Mouse (Mus musculus) lung, embryonic 15.5 days (tissue): ENCODE measurements around the gene BC048403. TPM values are rescaled to one million over a fixed set of nuclear protein-coding genes. Genes with fewer than 3 reads are reported as not detected.

ENCODE experiments used
- ATAC-seq: fragments of 200-750 bp; cut with Nextera tagmentation; 2 replicates; pipeline ENCODE4 v1.8.0; 2017; ENCODE audit warnings: moderate number of reproducible peaks, borderline replicate concordance; ENCODE audit not compliant: low FRiP score, low TSS enrichment; ENCODE audit errors: extremely low read depth
- H3K27ac ChIP-seq: fragments of 300-500 bp; sonication (generic); 2 replicates; pipeline ENCODE4 v1.5.1; 2015; ENCODE audit warnings: moderate library complexity, mild to moderate bottlenecking, inconsistent platforms
- H3K27me3 ChIP-seq: fragments of 300-500 bp; sonication (generic); 2 replicates; pipeline ENCODE4 v1.6.1; 2015; ENCODE audit warnings: inconsistent platforms
- H3K36me3 ChIP-seq: fragments of 300-500 bp; sonication (generic); 2 replicates; pipeline ENCODE4 v1.6.1; 2015; ENCODE audit warnings: inconsistent platforms
- H3K4me1 ChIP-seq: fragments of 300-500 bp; sonication (generic); 2 replicates; pipeline ENCODE4 v1.6.1; 2015; ENCODE audit warnings: inconsistent platforms
- H3K4me2 ChIP-seq: fragments of 300-500 bp; sonication (generic); 2 replicates; pipeline ENCODE4 v1.6.1; 2015; ENCODE audit warnings: inconsistent platforms, mild to moderate bottlenecking, moderate library complexity
- H3K4me3 ChIP-seq: fragments of 300-500 bp; sonication (generic); 2 replicates; pipeline ENCODE4 v1.5.1; 2015; ENCODE audit warnings: mild to moderate bottlenecking, inconsistent platforms
- H3K9ac ChIP-seq: fragments of 300-500 bp; sonication (generic); 2 replicates; pipeline ENCODE4 v1.6.1; 2015; ENCODE audit warnings: inconsistent platforms
- H3K9me3 ChIP-seq: fragments of 300-500 bp; sonication (generic); 2 replicates; pipeline ENCODE4 v1.6.1; 2016; ENCODE audit warnings: inconsistent platforms
- WGBS: fragments of 180-500 bp; shearing (Covaris S2); methylation state at CpG from one replicate; pipeline ENCODE4 v1.1.7; 2015; 5-methylcytosine and 5-hydroxymethylcytosine counted together
- polyA plus RNA-seq: library from polyadenylated mRNA; unstranded; fragments of >200 nt; fragmentation: Nextera tagmentation; extraction: Ambion mirVana; gene quantifications from 2 replicates; pipeline ENCODE4 v1.2.1, GENCODE M21; 2015

BC048403 gene
- polyA plus RNA-seq, 1 experiment from 2014 or later, result 2.7 TPM

DNA sequence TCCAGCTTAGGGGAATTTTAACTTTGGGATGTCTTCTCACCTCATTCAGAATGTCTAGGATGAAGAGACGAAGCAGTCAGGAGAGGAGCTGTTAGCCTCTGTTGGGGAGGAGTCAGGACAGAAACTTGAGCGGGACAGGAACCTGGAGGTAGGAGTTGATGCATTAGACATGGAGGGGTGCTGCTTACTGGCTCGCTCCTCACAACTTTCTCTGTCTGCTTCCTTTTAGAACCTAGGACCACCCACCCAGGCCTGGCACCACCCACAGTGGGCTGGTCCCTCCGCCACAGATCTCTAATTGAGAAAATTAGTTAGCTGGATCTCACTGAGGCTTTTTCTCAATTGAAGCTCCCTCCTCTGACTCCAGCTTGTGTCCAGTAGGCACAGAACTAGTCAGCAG lies 13.2 kb upstream of the BC048403 start:
- H3K27ac ChIP-seq, result no peak overlapping the region

DNA sequence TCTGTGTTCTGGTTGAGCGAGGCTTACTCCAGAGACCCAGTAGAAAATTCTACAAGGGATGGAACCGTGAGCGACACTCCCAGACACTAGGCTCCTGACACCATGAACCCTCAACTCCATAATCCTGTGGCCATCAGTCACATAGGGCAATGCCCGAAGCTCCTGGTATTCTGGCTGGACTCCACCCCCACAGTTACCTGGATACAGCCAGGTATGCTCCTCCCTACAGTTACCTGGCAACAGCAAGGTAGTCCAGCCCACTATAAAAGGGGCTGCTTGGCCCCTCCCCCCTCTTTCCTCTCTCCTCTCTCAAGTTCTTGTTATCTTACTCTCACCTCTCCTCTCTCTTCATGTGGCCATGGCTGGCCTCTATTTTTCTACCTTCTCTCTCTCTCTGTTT lies 12.6 kb upstream of the BC048403 start:
- Histone ChIP-seq H3K9ac (no peak overlapping the region), H3K9me3 (no peaks in the 10 kb centered on the region), H3K27ac (no peak overlapping the region), H3K4me2 (no peak overlapping the region; the same call in 1 of the 2 replicates), H3K4me1 (no peaks in the 10 kb centered on the region), H3K27me3 (no peaks in the 10 kb centered on the region), H3K36me3 (no peaks in the 10 kb centered on the region), H3K4me3 (no peak overlapping the region)
- WGBS, result 59% methylated on average over 4 of the region's 4 CpGs
- ATAC-seq, result no peak; the same call in 1 of the 2 replicates

More for the DNA sequence above, 13.2 kb upstream of the BC048403 start:
- H3K4me3 ChIP-seq, result no peak overlapping the region
- WGBS, result 72% methylated on average over 4 of the region's 4 CpGs
- H3K4me2 ChIP-seq, result no peak overlapping the region
- H3K9me3 ChIP-seq, result no peaks in the 10 kb centered on the region
- no peak for ATAC-seq
- H3K36me3 ChIP-seq, result no peaks in the 10 kb centered on the region
- H3K9ac ChIP-seq, result no peak overlapping the region
- no peaks in the 10 kb centered on the region for H3K4me1 ChIP-seq
- no peaks in the 10 kb centered on the region for H3K27me3 ChIP-seq

DNA sequence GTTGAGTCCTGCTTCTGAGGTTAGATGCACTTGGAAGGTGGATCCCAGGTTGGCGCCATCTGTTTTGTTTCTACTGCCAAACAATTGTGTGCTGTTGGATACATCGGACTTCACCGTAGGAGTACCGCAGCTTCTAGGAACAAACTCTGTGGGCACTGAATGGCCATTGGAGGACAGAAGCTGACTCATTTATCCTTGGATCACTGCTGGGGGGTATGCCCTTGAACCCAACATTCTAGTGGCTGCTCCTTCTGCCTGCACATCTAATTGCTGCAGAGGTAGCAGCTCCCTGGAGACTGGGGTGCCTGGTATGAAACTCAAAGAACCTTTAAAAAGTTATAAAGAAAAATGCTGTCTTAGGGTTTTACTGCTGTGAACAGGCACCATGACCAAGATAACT lies 11.5 kb upstream of the BC048403 start:
- no peak overlapping the region for H3K4me3 ChIP-seq
- H3K9ac ChIP-seq, result no peak overlapping the region
- H3K27ac ChIP-seq, result no peak overlapping the region
- WGBS, result 93% methylated on average over 4 of the region's 4 CpGs
- ATAC-seq, result no peak
- H3K36me3 ChIP-seq, result no peaks in the 10 kb centered on the region
- no peaks in the 10 kb centered on the region for H3K27me3 ChIP-seq
- H3K4me2 ChIP-seq, result no peak overlapping the region
- no peaks in the 10 kb centered on the region for H3K9me3 ChIP-seq
- no peaks in the 10 kb centered on the region for H3K4me1 ChIP-seq

DNA sequence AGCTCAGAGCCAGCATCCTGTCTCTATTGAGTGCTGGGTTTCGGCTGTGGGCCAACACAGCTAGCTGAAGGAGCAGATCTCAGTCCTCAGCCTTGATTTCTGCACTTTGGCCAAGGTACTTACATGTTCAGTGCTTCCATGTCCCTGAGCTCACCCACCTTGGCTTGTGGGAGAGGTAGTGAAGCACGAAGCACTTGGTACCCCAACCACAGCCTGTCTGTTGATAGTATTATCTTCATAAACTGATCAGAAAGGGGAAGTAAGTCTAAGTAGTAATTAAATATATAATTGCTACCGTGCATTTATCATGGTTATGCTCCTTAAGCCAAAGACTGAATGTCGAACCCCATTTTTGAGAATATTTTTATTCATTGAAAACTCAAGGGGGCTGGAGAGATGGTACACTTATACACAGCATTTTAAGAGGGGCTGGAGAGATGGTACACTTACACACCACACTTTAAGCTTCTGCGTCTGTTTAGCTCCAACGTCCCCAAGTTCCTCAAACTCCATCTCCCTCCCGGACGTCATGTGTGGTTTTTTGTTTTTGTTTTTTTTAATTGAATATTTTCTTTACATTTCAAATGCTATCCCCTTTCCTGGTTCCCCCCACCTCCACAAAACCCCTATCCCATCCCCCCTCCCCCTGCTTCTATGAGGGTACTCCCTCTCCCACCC lies 8.6 kb upstream of the BC048403 start:
- WGBS, result 88% methylated on average over 8 of the region's 8 CpGs

DNA sequence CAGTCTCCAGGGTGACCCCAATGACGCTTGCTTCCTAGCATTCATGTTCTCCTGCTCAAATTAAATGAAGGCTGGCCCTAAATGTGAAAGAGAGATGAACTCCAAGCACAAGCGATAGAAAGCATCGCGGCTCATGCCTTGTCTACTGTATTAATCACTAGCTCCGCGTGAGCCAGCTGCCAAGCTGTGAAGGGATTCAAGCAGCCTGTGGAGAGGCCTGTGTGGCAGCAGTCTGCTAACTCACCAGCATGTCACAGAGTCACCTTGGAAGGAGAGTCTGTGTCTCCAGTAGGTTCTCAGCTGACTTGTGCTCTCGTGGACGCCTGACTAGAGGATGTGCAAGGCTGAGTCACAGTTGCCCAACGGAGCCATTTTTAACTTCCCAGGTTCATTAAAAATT lies 7.2 kb upstream of the BC048403 start:
- Histone ChIP-seq H3K36me3 (no peaks in the 10 kb centered on the region), H3K4me3 (no peak overlapping the region), H3K9ac (no peak overlapping the region), H3K27me3 (no peaks in the 10 kb centered on the region), H3K4me1 (no peaks in the 10 kb centered on the region), H3K9me3 (no peaks in the 10 kb centered on the region), H3K4me2 (no peak overlapping the region), H3K27ac (no peak overlapping the region)
- ATAC-seq, result no peak
- WGBS, result 87% methylated on average over 9 of the region's 9 CpGs

More for the DNA sequence above, 8.6 kb upstream of the BC048403 start:
- Histone ChIP-seq H3K9ac (no peak overlapping the region), H3K9me3 (no peaks in the 10 kb centered on the region), H3K27ac (no peak overlapping the region), H3K36me3 (no peaks in the 10 kb centered on the region), H3K4me1 (no peaks in the 10 kb centered on the region), H3K4me2 (no peak overlapping the region), H3K4me3 (no peak overlapping the region), H3K27me3 (no peaks in the 10 kb centered on the region)
- no peak for ATAC-seq

DNA sequence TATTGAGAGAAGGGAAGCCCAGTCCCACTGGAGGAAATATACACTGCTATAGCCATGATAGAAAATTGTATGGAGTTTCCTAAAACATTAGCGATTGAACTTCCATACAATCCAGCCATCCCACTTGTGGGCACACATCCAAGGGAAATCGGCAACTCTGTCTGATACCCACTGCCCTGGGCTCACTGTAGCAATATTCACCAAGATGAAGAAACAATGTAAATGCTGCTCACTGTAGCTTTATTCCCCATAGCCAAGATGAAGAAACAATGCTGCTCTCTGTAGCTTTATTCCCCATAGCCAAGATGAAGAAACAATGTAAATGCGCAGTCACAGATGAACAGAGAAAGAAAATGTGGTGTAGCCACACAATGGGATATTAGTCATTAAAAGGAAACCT lies 2.5 kb upstream of the BC048403 start:
- Histone ChIP-seq H3K9me3 (no peaks in the 10 kb centered on the region), H3K4me3 (no peak overlapping the region), H3K9ac (no peak overlapping the region), H3K4me1 (peaks cover 6% of the 10 kb centered on the region), H3K4me2 (no peak overlapping the region), H3K27ac (no peak overlapping the region), H3K36me3 (no peaks in the 10 kb centered on the region), H3K27me3 (no peaks in the 10 kb centered on the region)
- WGBS, result 83% methylated on average over 3 of the region's 3 CpGs
- ATAC-seq, result no peak

DNA sequence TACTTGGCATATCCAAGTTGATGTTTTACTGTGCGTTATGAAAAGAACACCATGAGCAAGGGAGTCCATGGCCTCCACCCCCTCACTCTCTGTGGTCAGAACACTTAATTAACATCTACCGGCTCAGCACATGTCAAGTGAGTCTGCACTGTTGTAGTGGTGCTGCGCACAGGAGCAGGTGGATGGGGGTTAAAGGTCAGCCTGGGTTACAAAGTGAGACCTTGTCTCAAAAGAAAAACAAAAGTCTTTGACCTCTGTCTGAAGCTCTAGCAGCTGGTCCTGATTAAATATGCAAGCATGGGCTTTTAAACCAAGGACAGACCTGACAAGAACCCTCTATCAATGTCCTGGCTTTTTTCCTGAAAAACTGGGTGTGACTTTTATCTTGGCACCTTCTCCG lies 2.6 kb downstream of the BC048403 start:
- 33% methylated on average over 4 of the region's 4 CpGs for WGBS
- no peak for ATAC-seq
- H3K27ac ChIP-seq, result no peak overlapping the region
- H3K4me1 ChIP-seq, result peaks cover 6% of the 10 kb centered on the region
- no peaks in the 10 kb centered on the region for H3K9me3 ChIP-seq
- no peak overlapping the region for H3K9ac ChIP-seq
- H3K36me3 ChIP-seq, result peaks cover 7% of the 10 kb centered on the region; the same call in 1 of the 2 replicates
- H3K4me2 ChIP-seq, result no peak overlapping the region
- H3K27me3 ChIP-seq, result no peaks in the 10 kb centered on the region
- no peak overlapping the region for H3K4me3 ChIP-seq

DNA sequence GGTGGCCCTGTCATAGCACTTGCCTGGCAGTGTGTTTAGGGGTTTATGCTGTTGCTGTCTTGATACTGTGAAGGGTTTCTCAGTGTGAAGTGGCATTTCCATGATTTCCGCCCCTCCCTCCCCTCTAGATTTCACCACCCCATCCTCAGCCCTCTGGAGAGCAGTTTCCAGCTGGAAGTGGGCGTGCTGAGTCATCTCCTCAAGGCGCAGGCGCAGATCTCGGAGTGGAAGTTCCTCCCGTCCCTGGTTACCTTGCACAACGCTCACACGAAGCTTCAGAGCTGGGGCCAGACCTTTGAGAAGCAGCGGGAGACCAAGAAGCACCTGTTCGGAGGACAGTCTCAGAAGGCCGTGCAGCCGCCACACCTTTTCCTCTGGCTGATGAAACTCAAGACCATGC lies 10.4 kb downstream of the BC048403 start:
- WGBS, result 94% methylated on average over 12 of the region's 12 CpGs
- Histone ChIP-seq H3K27me3 (no peaks in the 10 kb centered on the region), H3K27ac (no peak overlapping the region), H3K36me3 (peaks cover 11% of the 10 kb centered on the region; the same call in 1 of the 2 replicates), H3K4me3 (no peak overlapping the region), H3K9me3 (no peaks in the 10 kb centered on the region), H3K9ac (no peak overlapping the region), H3K4me1 (0 out of 2 replicates have a peak, but pooled peaks cover 6% of the 10 kb centered on the region), H3K4me2 (no peak overlapping the region)
- no peak for ATAC-seq

DNA sequence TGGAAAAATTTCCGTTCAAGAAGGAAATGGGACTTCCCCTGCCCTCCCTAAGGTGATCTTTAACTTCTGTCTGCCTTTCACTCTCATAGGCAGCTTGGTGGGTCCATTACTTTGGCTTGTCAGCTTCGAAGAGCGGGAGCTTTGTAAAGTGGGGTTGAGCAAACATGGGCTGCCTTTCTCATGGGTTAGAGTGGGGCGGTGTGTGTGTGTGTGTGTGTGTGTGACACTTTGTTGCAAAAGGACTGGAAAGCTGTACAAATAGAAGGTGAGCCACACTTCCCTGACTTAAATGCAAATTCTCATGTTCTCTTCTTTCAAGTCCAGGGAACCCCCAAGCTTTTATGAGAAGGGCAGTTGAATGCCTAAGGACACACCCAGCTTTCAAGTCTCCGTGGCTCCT lies 14.5 kb downstream of the BC048403 start:
- ATAC-seq, result peak; percentile 40; the same call in 1 of the 2 replicates
- H3K4me1 ChIP-seq, result peaks cover 16% of the 10 kb centered on the region; the same call in 1 of the 2 replicates
- H3K4me3 ChIP-seq, result no peak overlapping the region
- 56% methylated on average over 5 of the region's 5 CpGs for WGBS
- H3K27me3 ChIP-seq, result no peaks in the 10 kb centered on the region
- peak overlapping the region; percentile 57 for H3K27ac ChIP-seq
- H3K4me2 ChIP-seq, result no peak overlapping the region
- H3K9me3 ChIP-seq, result no peaks in the 10 kb centered on the region
- H3K36me3 ChIP-seq, result 0 out of 2 replicates have a peak, but pooled peaks cover 4% of the 10 kb centered on the region
- no peak overlapping the region for H3K9ac ChIP-seq

DNA sequence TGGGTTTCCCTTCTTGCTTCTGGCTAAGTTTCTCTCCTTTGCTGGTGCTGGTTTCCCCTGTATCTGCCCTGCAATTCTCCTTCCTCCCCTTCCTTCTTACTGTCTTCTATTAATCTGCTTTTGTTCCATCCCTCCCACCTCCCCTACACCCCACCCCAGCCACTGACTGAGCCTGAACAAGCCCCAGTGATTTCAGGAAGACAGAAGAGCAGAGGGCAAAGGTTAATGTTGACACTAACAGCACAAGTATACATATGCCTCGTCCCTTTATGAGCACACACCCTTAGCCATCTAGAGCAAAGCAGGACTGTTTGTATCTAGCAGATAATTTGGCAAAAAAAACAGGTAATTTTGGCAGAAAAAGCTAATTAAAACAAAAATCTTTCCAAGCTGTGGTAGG lies 16.1 kb downstream of the BC048403 start:
- peak overlapping the region; percentile 42 for H3K27ac ChIP-seq

DNA sequence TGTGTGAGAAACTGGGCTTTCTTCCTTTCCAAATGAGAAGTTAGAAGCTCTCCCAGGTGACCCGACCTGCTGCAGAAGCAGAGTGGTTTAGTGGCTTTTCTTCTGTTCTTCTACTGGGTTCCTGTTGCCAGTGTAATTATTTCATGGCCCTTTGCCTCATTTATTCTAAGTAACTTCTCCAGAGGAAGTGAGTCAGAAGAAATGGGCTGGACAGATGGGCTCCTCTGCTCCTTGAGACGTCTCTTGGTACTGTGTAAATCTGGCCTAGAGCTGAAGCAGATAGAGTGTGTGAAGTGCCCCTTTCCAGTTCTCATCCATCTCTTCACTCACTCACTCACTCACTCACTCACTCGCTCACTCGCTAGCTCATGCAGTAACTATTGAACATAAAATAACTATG lies 16.9 kb downstream of the BC048403 start:
- WGBS, result 62% methylated on average over 4 of the region's 4 CpGs
- peaks cover 16% of the 10 kb centered on the region; the same call in 1 of the 2 replicates for H3K4me1 ChIP-seq
- no peak overlapping the region for H3K4me3 ChIP-seq
- no peaks in the 10 kb centered on the region for H3K36me3 ChIP-seq
- H3K27me3 ChIP-seq, result no peaks in the 10 kb centered on the region
- H3K27ac ChIP-seq, result no peak overlapping the region
- no peaks in the 10 kb centered on the region for H3K9me3 ChIP-seq
- no peak for ATAC-seq
- no peak overlapping the region for H3K9ac ChIP-seq
- no peak overlapping the region for H3K4me2 ChIP-seq

More for the DNA sequence above, 16.1 kb downstream of the BC048403 start:
- Histone ChIP-seq H3K4me3 (no peak overlapping the region), H3K36me3 (no peaks in the 10 kb centered on the region), H3K9ac (no peak overlapping the region), H3K27me3 (no peaks in the 10 kb centered on the region), H3K4me2 (no peak overlapping the region), H3K4me1 (peaks cover 16% of the 10 kb centered on the region; the same call in 1 of the 2 replicates), H3K9me3 (no peaks in the 10 kb centered on the region)
- no peak for ATAC-seq
- WGBS, result 3% methylated on average over 1 of the region's 1 CpGs

DNA sequence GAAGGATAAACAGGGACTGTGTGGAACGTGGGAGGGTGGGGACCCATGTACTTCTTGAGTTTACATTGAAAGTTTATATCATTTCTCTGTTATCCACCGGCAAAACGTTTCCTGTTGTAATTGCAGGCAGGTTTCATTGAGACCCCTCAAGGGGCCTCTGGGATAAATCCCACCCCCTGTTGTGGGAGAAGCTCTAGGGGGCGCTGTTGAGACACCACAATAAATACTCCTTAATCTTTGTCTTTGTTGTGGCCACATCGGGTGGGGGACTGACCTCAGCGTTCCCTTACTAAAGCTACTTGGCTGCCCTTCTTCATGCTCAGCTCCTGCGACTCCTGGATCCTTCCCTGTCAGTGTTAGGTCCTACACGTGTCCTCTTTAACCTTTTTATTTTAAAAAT lies 19.4 kb downstream of the BC048403 start:
- no peak for ATAC-seq
- H3K27ac ChIP-seq, result no peak overlapping the region
- no peaks in the 10 kb centered on the region for H3K27me3 ChIP-seq
- peaks cover 16% of the 10 kb centered on the region; the same call in 1 of the 2 replicates for H3K4me1 ChIP-seq
- no peak overlapping the region for H3K9ac ChIP-seq
- no peak overlapping the region for H3K4me3 ChIP-seq
- H3K4me2 ChIP-seq, result no peak overlapping the region
- 54% methylated on average over 8 of the region's 8 CpGs for whole genome bisulfite sequencing
- no peaks in the 10 kb centered on the region for H3K36me3 ChIP-seq
- H3K9me3 ChIP-seq, result no peaks in the 10 kb centered on the region
